Mouse (Mus musculus) urinary bladder, postnatal 14 days (tissue): ENCODE measurements at regions not wholly inside any gene's neighbourhood (a gene's known extent, or its start where the extent isn't known, plus 50 kb on each side); places are given as distances from the start of the nearest gene placed in this dataset.

Experiments
- DNase-seq: peaks from one replicate; pipeline ENCODE4 v3.0.0; 2021; ENCODE audit warnings: low spot score

DNA sequence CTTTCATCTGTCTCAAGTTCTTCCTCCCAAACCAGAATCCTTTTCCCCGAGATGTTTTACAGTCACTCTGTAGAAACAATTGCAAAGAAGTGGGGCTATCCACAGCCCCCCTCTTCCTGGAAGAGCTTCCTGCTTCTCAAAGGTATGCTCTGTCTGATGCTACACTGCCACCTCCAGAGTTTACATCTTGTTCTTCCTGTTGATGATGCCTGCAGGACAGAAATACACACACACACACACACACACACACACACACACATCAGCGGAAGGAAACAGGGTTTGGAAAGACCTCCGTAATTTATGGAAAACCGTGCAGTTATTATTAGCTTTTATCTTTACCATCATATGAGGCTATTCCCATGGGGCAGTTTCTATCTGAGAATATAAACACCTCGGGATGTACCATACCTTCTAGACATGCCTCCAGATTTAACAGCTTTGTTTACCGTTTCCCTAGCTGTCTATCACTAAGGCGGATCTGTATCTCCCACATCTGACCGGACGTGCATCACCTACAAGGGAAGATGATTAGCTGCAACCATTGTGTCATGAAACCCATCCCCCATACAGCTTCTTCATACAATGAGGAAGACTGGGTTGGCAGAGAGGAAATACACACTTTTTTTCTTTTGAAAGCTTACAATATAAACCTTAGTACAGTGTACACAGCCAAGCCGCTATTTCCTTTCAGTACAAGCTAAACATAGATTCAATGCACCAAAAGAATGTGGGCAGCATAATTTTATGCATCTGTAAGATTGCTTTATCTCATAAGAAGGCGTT, 288.6 kb downstream of the Plk2 start:
- DNase-seq: no peak

DNA sequence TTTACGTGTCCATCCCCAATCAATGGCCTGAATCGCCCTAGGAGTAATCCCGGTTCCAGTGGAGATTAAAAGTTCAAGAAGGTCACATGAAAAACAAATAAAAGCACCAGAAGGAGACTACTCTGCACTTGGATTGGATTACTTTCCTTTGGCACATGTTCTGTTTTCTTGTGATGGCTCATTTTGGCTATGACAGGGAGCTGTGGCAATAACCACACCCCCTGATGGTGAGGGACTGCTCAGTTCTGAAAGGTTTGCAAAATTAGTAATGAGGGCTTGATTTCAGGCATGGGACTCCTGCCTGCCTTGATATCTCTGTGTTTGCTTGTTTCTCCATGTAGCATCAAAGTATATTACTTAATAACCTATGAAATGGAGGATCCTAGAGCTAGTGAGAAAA, 293.9 kb downstream of the Plk2 start:
- DNase-seq: no peak

DNA sequence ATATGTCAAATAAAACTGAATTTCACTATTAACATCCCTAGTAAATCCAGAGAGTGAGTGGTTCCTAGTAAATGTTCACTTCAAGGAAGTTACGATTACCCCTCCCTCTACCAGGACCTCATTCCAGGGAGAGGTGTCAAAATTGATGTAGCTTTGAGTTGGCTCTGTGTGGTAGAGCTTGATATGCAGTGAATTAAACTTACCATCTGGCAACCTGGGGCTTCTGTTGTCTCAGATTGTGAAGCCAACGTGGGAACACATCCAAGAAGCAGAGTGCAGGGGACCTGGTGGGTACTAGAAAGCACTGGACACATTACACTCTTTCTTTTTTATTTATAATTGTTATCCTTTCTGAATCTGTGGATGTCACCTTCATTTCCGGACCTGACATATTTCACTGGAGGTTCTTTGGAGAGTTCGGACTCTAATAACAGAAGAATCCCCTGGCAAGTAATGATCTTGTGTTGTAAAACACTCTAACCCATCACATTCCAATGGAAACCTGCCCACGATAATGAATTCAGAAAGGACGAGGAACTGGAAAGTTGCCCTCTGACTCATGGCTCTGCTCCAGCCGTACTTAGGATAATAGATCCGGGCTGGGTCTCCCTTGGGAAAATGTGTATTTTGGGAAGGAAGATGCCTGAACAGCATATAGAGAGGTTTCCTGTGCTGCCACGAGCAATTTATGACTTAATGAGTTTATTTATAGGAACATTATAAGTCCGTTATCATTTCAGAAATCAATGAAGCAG, 295.8 kb downstream of the Plk2 start:
- peak; percentile 34 for DNase-seq

DNA sequence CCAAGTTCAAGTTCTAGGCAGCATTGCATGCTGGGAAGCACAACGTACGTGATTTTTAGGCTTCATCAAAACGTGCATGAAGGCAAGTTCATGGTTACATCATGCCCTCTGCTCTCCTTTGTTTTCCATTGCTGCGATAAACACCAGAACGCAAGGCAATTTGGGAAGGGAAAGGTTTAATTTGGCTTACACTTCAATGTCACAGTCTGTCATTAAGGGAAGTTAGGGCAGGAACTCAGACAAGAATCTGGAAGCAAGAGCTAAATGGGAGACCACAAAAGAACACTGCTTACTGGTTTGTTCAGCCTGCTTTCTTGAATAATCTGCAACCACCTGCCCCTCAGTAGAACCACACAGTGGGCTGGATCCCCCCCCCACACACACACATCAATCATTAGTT, 297.9 kb downstream of the Plk2 start:
- DNase-seq: no peak

DNA sequence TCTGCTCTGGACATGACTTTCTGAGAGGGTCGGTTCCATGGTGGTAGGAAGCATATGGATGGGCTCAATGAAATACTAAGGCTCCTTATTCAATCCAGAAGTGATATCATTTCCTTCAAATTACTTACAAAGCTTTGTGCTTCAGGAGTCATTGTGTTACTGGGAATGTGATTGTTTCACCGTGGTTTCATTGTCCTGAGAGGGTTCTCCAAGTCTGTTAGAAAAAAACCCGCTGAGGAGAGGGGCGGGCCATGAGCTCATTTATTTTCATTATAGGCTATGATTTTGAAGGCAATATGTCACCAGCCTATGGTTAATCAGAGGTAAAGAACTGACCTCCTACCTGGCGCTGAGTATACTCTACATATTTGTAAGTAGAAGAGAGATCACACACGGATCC, 300.0 kb downstream of the Plk2 start:
- no peak for DNase-seq

DNA sequence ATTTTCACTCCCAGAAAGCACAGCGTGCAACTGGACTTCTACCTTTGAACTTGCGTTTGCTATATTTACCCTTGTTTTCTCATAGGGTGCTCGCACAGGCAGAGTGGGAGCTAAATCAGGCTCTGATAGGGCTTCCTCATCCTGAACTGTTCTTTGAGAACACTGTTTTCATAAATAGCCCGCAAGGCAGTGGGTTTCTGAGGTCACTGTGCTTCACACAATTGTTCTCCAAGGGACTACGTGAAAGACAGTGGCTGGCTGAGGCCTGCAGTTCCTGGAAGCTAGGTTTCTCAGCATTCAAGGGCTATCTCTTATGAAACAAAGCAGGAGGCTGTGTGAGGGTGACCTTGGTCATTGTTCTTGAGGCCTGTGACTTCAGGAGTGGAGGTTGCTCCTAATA, 301.7 kb downstream of the Plk2 start:
- DNase-seq: no peak

DNA sequence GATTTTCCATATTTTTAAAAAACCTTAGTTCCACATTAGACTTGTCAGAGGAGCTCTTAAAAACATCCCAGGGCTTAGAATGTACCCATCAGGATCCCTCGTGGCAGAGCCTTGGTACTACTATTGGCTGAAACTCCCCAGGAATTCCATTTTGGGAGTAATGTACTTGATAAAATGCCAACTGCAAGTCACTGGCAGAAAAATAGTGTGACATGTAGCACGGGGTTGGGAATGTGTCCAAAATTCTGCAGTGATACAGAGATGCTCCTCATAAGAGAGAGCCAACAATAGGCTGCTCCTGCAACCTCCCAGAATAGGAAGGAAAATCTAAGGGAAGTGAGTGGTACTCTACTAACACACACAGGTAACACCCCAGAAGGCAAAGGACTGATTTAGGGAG, 309.4 kb downstream of the Plk2 start:
- no peak for DNase-seq

DNA sequence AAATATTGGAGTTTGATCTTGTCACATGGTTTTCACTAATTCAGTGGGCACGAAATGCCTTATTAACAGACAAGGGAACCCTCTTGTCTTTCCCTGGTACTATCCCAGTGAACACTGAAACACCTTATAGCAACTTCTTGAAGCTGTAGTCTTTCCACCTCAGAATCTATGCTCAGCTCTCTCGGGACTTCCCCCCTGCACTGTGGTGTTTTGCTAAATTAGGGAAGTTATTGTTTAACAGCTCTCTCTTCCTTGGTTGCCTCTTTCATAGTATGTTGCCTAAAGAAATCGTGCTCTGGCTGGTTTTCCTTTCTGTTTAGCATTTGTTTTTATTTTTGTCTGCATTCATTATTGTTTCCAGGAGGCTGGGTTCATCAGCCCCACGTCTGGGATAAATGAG, 316.0 kb downstream of the Plk2 start:
- DNase-seq: no peak

DNA sequence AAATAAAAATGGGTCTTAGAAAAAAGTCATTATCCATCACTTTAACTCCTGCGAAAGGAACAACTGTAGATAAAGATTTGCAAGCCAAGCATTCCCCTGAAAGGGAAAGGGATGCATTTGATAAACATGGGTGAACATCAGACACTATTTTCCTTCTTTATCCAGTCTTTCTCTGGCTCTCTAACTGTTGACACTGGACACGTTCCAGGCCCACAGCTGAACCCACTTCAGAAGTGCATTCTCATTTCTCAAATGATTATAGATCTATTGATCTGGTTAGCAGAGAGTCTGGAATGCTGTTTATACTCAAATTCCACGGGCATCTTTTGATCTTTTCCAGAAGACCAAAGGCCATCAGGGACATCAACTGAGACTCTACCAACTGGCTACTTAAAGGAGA, 317.7 kb downstream of the Plk2 start:
- no peak for DNase-seq

DNA sequence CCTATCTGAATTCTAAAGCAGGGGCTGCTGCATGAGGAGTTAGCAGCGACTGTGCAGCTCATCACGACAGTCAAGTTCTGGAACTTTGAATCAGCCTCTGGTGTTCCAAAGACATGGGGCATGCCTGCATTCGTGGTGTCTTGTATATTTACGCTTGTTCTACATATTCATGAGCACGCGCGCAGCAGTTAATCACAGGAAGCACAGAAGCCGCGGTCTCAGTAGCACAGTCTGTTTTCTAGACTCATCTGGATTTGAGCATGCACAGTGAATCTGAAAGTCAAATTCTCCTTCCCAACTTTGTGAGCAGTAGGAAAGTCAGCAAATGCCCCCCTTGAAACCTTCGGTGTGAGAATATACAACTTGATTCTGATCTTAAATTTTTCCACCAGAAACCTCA, 327.3 kb downstream of the Plk2 start:
- DNase-seq: no peak

DNA sequence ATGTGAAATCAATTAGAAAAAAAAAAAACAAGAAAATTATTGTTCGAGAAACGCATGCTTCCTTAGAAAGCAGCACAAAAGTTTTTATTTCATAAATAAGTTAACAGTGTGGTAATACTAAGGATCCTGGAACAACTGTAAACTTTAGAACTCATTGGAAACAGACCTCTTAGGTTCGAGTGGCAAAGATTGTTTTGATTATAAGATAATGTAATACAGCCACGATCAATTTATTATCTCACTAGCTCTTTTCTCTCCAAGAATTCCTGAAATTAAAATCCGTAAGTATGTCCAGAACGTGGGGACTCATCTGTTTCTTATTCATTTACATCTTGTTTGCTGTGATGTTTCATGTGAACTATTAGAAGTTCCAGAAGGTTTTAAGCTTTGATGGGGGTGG, 327.9 kb downstream of the Plk2 start:
- no peak for DNase-seq

DNA sequence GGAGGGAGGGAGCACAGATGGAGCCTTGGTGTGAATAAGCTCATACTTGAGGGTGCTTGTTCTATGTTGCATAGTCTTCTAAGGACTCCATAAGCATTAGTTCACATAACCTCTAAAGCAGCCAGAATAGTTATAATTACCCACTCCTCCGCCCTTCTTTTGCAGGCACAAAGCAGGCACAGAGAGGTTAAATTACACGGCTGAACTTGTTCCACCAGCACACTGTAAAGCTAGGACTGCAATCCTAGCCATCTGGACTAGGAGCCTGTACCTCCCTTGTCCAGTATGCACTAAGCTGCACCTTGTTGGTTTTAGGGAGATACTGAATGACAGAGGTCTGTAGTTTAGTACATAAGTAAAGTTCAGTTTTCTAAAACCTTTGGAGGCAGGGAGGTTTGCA, 330.0 kb downstream of the Plk2 start:
- no peak for DNase-seq

DNA sequence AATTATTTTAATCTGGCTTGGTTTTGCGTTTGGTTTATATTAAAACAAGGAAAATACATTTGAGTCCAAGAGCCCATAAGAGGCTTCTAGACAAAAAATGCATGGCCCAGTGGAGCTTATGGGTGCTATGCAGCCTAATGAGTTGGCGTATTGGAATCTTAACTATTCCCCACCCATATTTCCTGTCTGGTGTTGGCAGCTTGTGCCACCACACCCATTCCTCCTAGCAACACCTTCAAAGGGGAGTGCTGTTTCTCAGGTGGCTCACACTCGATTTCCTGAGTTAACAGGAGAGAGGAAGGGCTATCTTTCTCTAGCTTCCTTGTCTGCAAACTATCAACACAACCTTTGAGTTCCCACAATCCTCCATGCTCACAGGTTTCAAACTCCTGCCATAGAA, 331.0 kb downstream of the Plk2 start:
- no peak for DNase-seq

DNA sequence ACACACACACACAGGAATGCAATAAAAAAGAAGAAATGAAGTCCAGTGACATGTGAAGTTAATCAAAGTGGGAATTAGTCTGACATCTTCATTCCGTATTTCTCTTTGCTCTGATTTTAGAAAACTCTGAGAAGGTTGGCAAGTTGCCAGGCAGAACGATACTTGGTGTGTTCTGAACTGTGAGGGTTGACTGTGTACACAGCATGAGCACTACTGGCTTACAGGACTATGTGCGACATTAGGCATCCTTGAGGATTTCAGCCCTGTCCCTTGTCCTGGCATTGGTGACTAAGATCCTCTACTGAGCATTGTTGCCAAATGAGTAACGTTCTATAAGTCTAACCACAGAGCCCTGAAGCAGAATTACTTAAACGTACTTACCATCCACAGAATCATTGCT, 340.7 kb downstream of the Plk2 start:
- DNase-seq: no peak

DNA sequence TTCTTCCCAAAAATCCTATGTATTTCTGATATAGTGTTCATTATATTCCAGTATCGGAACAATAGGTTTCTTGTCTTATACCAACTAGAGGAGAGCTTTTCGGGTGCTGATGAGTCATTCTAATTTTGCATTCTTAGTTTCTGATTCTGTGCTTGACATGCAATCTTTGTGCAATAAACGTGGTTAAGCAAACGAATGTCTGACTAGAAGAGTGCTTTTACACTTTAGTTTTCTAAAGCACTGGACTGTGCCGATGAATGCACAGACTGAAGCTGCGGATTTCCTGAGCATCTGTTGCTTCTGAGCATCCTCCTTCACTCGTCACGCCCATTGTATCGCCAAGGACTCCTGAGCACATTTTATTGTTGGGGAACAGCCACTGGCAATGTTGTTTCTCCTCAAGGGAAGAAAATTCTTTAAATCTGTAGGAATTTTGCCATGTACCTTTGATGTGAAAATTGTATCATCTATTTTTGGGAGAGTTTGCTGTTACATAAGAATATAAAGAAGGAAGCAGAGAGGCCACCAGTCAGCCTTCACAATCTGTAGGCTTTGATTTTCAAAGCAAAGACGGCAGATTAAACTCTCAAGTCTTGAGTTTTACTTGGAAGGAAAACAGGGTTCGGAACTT, 346.8 kb downstream of the Plk2 start:
- DNase-seq: no peak

DNA sequence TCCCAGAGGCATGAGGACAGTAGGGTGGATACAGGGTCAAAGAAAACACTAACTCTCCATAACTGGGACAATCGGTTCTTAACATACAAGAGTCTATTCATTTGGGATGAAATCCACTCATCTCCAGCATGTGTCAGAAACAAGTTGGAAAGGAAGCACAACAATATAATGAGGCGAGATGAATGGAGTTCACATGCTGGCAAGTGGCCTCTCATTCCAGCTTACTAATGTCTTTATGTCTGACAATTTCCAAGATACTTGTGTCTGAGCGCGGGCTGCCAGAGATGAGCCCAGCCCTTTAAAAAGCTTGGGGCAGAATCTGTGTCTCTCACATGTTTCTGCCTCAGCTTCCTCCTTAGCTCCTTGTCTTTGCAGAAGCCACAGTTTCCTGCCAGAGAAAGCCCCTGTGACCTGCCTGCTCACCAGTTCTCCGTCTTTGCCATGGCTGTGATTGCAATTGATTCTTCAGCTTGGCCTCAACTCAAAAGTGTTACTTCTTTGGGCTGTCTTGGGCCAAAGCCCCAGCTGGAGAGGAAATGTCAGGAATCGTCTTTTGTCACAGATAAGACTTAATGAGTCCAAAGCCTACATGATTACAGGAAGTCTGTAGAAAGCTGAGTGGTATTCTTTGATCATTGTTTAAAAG, 352.5 kb downstream of the Plk2 start:
- peak; percentile 22 for DNase-seq

DNA sequence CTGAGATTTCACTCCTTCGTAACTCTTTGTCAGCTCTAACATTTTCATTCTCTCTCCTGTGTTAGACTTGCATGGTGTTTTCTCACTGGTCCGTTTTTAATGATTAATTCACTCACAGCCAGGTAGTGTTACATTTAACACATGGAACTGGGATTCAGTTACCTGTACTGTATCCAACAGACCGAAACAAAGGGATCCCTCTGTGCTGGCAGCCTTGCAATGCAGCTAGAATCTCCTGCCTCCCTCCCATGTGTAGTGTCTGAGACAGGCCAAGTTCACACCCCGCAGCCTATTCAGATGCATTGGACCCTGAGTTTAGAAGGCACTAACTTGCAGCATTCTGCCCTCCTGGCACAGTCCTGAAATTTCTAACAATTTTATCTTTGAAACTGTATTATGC, 357.9 kb downstream of the Plk2 start:
- no peak for DNase-seq

DNA sequence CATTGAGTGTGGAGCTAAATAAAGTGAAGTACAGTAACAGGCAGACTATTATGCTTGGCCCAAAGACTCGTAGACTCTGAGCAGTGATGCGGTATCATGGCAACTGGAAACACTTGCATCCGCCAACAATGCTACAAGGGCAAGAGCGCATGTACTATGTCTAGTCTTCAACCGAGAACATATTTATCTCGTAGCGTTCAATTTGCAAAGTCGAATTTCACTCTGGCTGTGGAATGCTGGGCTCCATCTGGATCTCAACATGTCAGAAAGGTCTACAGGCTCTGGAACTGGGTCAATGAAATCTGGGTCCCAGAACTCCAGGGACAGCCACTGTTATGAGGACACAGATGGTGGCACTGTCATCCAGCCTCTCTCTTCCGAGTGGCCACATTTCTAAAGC, 359.7 kb downstream of the Plk2 start:
- DNase-seq: no peak

DNA sequence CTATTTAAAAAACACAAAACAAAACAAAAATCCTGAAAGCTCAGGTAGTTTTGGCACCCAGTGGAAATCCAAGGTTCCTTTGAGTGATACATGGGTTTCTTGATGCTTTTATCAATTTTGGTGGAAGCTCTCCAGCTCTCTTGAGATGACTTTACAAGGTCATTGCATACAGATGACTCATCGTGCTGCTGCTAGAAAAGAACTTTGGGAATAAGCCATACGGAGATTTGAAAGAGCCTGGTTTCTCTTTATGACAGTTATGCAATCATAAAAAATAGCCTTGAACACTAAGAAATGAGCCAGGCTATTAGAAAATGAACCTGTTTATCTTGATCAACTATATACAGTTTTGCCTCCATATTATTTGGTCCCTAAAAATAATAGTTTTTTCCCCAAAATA, 362.0 kb downstream of the Plk2 start:
- no peak for DNase-seq

DNA sequence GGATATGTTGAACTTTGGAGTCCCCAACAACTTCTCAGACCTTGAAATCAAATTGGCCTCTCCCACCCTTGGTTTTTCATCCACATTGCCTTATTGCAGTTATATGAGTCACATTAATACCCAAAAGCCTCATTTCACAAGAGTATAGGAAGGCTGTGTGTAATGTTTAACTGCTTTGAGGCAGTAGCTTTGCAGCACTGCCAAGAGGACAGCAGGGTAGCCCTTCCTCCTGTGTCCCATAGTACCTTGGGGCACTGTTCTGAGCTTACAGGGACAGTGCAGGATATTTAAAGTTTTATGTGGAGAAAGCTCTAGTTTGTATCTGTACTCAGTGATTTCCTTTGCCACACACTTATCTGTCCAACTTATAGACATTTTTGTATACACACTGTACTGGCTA, 374.4 kb downstream of the Plk2 start:
- DNase-seq: no peak

DNA sequence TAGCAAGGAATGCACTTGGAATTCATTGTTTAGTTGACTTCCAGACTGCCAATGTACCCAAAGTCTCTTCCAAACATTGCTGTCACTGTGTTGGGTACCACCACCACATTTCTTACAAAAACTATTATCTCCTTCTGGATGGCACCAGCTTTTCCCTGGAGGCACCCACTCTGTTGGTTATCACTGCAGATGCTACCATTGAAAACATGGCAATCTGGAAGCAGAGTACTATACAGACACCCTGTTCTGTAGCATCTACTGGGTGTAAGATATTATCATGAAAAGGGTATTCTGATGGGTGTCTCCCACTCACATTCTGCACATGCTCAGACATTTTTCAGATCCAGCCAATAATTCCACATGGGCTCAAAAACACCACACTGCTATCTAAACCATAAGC, 380.4 kb downstream of the Plk2 start:
- no peak for DNase-seq

DNA sequence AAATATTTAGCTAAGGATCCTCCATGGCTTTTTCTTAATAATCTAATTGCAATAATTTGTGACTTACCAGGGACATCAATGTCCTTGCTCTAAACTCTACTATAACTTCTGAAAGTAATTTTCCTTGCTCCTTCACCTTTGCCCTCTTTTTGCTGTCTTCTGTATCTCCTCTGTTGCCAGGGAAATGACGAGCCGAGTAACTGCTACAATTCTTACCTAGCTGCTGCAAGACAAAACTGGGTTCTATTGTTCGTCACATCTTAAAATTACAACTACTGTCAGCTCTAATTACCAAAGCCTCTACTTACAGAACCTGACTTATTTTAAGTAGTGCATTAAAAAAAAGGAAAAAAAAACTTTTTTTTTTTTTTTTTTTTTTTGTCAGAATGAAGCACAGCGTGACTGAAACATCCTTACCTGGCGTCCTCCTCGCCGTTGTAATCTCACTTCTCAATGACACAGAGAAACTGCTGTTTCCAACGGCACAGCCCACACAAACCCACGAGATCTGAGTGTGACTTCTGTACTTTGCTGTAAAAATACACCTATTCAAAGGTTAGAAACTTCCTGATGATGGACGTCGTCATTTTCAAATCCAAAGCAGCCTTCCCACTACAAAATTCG, 389.4 kb downstream of the Plk2 start:
- no peak for DNase-seq
